Mouse (Mus musculus) heart, postnatal 0 days (tissue): ENCODE data around the gene Arhgef10l. TPM values are rescaled to one million over a fixed set of nuclear protein-coding genes. Genes with fewer than 3 reads are reported as not detected.
A peak's percentile ranks its signal among the peaks of the same experiment; 100 is the strongest.

Experiments
- ATAC-seq: fragments of 200-750 bp; cut with Nextera tagmentation; 2 replicates; pipeline ENCODE4 v1.8.0; 2017; ENCODE audit warnings: low read depth, moderate number of reproducible peaks, moderate library complexity; ENCODE audit not compliant: insufficient read depth
- DNase-seq: peaks from one replicate; pipeline ENCODE4 v3.0.0-alpha.2; 2016; ENCODE audit warnings: low spot score
- H3K27ac ChIP-seq: fragments of 300-500 bp; sonication (generic); 2 replicates; pipeline ENCODE4 v1.5.1; 2014; ENCODE audit warnings: low read depth, mild to moderate bottlenecking
- H3K27me3 ChIP-seq: fragments of 300-500 bp; sonication (generic); 2 replicates; pipeline ENCODE4 v1.6.1; 2014; ENCODE audit warnings: low read length, mixed read lengths; ENCODE audit not compliant: control insufficient read depth, insufficient read depth
- H3K36me3 ChIP-seq: fragments of 300-500 bp; sonication (generic); replicated peaks from 2 replicates; pipeline ENCODE4 v1.6.1; 2014; ENCODE audit warnings: low read length, mixed read lengths; ENCODE audit not compliant: control insufficient read depth, insufficient read depth
- H3K4me1 ChIP-seq: fragments of 300-500 bp; sonication (generic); 2 replicates; pipeline ENCODE4 v1.6.1; 2014; ENCODE audit warnings: antibody characterized with exemption; ENCODE audit not compliant: control insufficient read depth, insufficient read depth
- H3K4me2 ChIP-seq: fragments of 300-500 bp; sonication (generic); 2 replicates; pipeline ENCODE4 v1.6.1; 2014; ENCODE audit warnings: low read depth, mild to moderate bottlenecking, low read length, moderate library complexity
- H3K4me3 ChIP-seq: fragments of 300-500 bp; sonication (generic); 2 replicates; pipeline ENCODE4 v1.5.1; 2014; ENCODE audit warnings: low read depth, low read length
- H3K9ac ChIP-seq: fragments of 300-500 bp; sonication (generic); replicated peaks from 2 replicates; pipeline ENCODE4 v1.6.1; 2014; ENCODE audit warnings: low read depth, low read length, mixed read lengths
- H3K9me3 ChIP-seq: fragments of 300-500 bp; sonication (generic); replicated peaks from 2 replicates; pipeline ENCODE4 v1.6.1; 2016; ENCODE audit warnings: low read length; ENCODE audit not compliant: control insufficient read depth
- CTCF ChIP-seq: IDR thresholded peaks from 2 replicates; pipeline ENCODE4 v1.5.1; 2016; ENCODE audit warnings: antibody characterized with exemption, control low read depth, low read depth
- EP300 ChIP-seq: IDR thresholded peaks from 2 replicates; pipeline ENCODE4 v1.6.1; 2016; ENCODE audit warnings: antibody characterized with exemption, low read depth
- WGBS: fragments of 180-500 bp; shearing (Covaris S2); extraction: QIAGEN DNeasy Blood & Tissue Kit; methylation state at CpG from one replicate; pipeline ENCODE4 v1.1.7; 2014; 5-methylcytosine and 5-hydroxymethylcytosine counted together
- polyA plus RNA-seq: library from polyadenylated mRNA; unstranded; fragments of >200 nt; fragmentation: Nextera tagmentation; extraction: Ambion mirVana; gene quantifications from 2 replicates; pipeline ENCODE4 v1.2.1, GENCODE M21; 2015
- total RNA-seq: library from RNA; depleted of rRNA; stranded (reverse); fragments of >200 nt; gene quantifications from 2 replicates; pipeline ENCODE4 v1.2.3, GENCODE M21; 2014; ENCODE audit warnings: low replicate concordance

Gene Arhgef10l
- total and polyA plus RNA-seq, 2 experiments from 2014 or later: 15.4 to 52.8 TPM

DNA sequence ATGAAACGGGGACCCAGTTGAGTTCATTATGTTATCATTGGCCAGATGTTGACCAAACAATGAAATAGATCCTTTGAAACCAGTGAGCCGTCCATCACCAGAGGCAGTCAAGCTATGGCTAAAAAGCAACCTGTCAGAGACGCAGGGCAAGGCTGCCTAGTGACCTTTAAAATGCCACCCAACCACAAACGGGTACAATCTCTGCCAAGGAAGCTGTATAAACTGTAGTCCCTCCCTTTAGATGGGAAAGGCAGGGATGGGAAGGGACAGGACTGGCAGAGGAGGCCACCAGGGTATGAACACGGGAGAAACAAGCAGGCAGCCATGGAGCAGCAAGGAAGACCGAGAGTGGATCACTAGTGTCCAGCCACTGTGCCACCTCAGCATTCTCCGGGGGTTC lies 759 bp downstream of the Arhgef10l start:
- no peak for ATAC-seq
- H3K27ac ChIP-seq: no peak overlapping the region
- WGBS: 83% methylated on average over 7 of the region's 7 CpGs
- TF ChIP-seq EP300 (no peak), CTCF (no peak)
- H3K36me3 ChIP-seq: no peaks in the 10 kb centered on the region
- no peaks in the 10 kb centered on the region for H3K9me3 ChIP-seq
- H3K9ac ChIP-seq: no peak overlapping the region
- no peaks in the 10 kb centered on the region for H3K27me3 ChIP-seq
- H3K4me2 ChIP-seq: no peak overlapping the region
- H3K4me3 ChIP-seq: no peak overlapping the region
- no peak for DNase-seq
- peaks cover 6% of the 10 kb centered on the region for H3K4me1 ChIP-seq

DNA sequence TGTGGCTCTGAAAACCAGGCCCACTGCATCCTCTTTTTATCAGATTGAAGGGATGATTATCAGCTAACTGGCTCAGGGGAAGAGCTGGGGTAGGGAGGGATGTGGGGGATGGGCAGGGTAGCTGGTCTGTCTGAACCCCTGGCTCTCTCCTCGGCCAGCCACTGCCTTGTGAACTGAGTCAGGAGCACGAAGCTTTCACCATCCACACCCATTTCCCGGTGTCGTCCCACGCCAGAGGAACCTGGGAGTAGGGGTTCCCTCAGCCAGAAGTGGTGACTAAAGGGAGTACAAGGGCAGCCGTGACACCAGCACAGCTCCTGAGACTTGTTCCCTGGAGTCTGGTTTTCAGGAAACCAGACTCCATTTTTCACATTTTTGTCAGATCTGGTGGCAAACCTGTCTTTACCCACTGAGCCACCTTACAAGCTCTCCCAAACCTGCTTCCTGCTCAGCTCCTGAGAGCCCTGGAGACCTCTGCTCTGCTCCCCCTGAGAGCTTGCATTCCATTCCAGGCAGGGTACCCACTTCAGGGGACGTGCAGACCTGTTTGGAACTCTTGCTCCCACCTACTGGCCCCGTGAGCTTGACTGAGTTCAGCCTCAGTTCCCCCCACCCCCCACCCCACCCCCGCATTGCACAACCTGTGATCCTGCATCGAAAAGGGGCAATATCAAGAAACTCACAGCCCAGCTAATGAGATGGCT lies 2.8 kb downstream of the Arhgef10l start:
- H3K4me1 ChIP-seq: peaks cover 7% of the 10 kb centered on the region
- no peak for DNase-seq
- H3K9ac ChIP-seq: no peak overlapping the region
- H3K27me3 ChIP-seq: no peaks in the 10 kb centered on the region
- no peak for ATAC-seq
- peak overlapping the region; percentile 65 for H3K27ac ChIP-seq
- H3K9me3 ChIP-seq: no peaks in the 10 kb centered on the region
- WGBS: 37% methylated on average over 10 of the region's 10 CpGs
- H3K4me3 ChIP-seq: no peak overlapping the region
- peak overlapping the region; percentile 4; the same call in 1 of the 2 replicates for H3K4me2 ChIP-seq
- no peaks in the 10 kb centered on the region for H3K36me3 ChIP-seq
- TF ChIP-seq EP300 (no peak), CTCF (no peak)

DNA sequence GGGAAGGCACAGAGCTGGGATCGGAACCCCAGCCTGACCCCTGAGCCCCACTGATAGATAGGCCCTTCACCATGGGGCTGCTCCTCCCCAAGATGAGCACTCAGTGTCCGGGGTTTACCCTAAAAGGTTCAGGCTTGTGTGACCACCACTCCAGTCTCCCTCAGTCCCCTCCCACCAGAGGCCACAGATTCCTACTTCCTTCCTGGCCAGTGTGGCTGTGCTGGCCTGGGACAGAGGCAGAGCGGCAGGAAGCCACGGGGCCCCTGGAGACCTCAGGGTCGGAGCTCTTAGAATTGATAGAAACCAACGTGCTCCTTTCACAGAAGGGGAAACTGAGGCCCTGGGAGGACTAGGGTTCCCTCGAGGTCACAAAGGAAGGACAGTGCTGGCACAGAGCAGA lies 3.4 kb downstream of the Arhgef10l start:
- ATAC-seq (no peak), DNase-seq (no peak)
- peaks cover 13% of the 10 kb centered on the region for H3K4me1 ChIP-seq

DNA sequence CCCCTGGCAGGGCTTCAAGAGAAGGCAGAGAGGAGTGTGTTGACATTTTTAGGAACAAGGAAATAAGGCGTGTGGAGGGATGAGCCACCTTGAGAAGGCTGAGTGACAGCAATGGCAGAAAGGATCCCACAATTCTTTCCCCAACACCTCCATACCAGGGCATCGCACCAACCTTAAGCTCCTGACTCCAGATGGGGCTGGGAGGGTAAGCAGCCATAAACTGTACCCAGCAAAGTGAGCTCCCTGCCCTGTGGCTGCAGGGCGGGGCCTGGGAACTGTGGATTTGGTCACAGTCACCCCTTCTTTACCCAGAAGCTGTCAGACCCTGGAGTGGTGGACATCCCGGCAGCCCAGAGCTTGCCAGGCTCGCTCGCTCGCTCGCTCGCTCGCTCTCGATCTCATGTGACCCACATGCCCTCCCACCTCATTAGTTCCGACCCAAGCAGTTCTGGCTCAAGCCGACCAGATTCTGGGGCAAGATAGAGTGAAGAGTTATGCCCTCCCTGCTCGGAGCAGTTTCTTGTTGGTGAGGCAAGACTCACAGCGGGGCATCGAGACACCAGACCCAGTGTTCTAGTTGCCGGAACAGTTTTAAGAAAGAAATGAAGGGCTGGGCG lies 4.3 kb downstream of the Arhgef10l start:
- 83% methylated on average over 18 of the region's 18 CpGs for WGBS
- Histone ChIP-seq H3K27me3 (no peaks in the 10 kb centered on the region), H3K9me3 (no peaks in the 10 kb centered on the region), H3K4me1 (peaks cover 16% of the 10 kb centered on the region), H3K27ac (no peak overlapping the region), H3K4me2 (no peak overlapping the region), H3K36me3 (no peaks in the 10 kb centered on the region), H3K4me3 (no peak overlapping the region), H3K9ac (no peak overlapping the region)
- ATAC-seq (no peak), DNase-seq (no peak)
- TF ChIP-seq EP300 (no peak), CTCF (no peak)

More for the DNA sequence above, 3.4 kb downstream of the Arhgef10l start:
- Histone ChIP-seq H3K27ac (peak overlapping the region; percentile 65), H3K4me3 (no peak overlapping the region), H3K9ac (no peak overlapping the region), H3K9me3 (no peaks in the 10 kb centered on the region), H3K36me3 (no peaks in the 10 kb centered on the region), H3K4me2 (peak overlapping the region; percentile 4; the same call in 1 of the 2 replicates), H3K27me3 (no peaks in the 10 kb centered on the region)
- WGBS: 33% methylated on average over 7 of the region's 7 CpGs
- TF ChIP-seq EP300 (no peak), CTCF (no peak)

DNA sequence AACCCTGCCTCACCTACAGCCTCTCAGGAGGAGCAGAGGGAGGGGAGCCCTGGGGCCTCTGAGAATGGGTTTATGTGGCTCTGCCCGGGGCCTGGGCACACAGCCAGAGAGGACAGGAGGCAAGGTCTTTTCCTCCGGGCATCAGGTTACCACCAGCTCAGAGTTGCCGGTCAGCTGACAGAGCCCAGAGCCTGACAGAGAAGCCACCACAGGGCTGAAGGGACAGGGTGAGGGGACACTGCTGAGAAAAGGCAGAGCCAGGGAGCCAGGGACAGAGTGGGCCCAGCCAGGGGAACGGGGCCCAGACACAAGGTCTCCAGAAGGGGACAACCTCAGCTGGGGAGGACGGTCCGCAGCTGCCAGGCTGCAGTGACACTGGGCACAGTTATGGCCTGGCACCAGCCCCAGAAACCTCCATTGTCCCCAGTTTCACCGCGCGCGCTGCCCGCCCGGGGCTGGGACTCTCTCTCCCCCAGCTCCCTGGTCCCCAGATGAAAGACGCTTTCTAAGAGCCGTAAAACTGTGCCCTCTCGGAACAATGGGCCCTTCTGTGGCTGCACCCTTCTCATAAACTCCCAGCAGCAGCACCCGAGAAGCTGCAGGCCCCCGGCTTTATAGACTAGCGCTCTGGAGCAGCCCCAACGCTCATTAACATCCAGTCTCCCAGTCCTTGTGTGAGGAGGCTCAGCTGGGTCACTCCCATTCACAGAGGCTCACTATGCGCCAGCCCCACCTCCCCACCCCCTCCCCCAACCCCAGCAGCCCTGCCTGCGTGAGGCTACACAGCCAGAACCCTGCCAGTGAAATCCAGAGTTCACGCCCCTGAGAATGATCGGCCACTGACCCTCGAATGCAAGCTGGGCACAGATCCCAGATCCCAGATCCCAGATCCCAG lies 7.9 kb downstream of the Arhgef10l start:
- Histone ChIP-seq H3K27ac (peak overlapping the region; percentile 99), H3K36me3 (no peaks in the 10 kb centered on the region), H3K4me3 (peak overlapping the region; percentile 13; the same call in 1 of the 2 replicates), H3K9me3 (no peaks in the 10 kb centered on the region), H3K4me1 (peaks cover 14% of the 10 kb centered on the region), H3K27me3 (no peaks in the 10 kb centered on the region), H3K9ac (peak overlapping the region; percentile 56), H3K4me2 (peak overlapping the region; percentile 50)
- 12% methylated on average over 24 of the region's 24 CpGs for WGBS
- TF ChIP-seq EP300 (peak; percentile 47; the same call in 1 of the 2 replicates), CTCF (no peak)
- DNase-seq: peak; percentile 91
- ATAC-seq: peak; percentile 93
